Mouse (Mus musculus) ES-E14 (cell line): ENCODE results near the gene Slc15a1.

Experiments
- CHD2 ChIP-seq: IDR thresholded peaks from 2 replicates; pipeline ENCODE4 v1.6.1; 2014; ENCODE audit warnings: mild to moderate bottlenecking, low read depth, low read length, inconsistent platforms
- MAFK ChIP-seq: IDR thresholded peaks from 2 replicates; pipeline ENCODE4 v1.6.1; 2014; ENCODE audit warnings: mild to moderate bottlenecking, low read depth, low read length, inconsistent platforms; ENCODE audit not compliant: insufficient read depth
- ZC3H11A ChIP-seq: IDR thresholded peaks from 2 replicates; pipeline ENCODE4 v1.6.1; 2012; ENCODE audit warnings: low read depth, mild to moderate bottlenecking, inconsistent platforms, low read length, borderline replicate concordance
- ZNF384 ChIP-seq: IDR thresholded peaks from 2 replicates; pipeline ENCODE4 v1.6.1; 2012; ENCODE audit warnings: low read depth, low read length, inconsistent platforms

- TF ChIP-seq ZNF384 (no peak), CHD2 (no peak), ZC3H11A (no peak), MAFK (no peak)
Observed at GRCm38 (mm10) chr14:121436455-121436854, 68.6 kb downstream of the Slc15a1 start.
